Mouse (Mus musculus) frontal cortex, postnatal 14 days (tissue): Measurements from ENCODE around the gene Cog5.

Experiments
- DNase-seq, 2 experiments: peaks; one replicate each; pipeline ENCODE4 v3.0.0; 2022; ENCODE audit warnings: low spot score in 2 of 2

Cog5 gene

DNA sequence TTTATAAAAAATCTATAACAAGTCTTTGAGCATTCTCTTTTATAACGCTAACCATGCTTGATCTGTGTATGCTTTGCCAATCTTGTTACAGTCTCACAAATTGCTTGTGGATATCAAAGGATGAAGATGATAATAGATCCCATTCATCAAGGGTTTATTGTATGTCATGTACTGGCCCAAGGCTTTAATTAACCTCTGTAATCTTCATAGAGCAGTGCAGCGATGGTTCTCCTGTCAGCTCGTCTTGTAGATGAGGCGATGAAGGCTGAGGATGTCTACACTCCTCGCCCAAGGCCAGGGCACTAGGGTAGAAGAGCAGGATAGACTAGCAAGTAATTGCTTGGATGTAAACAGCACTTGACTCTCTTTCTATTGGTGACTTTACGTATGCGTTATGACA is 164.9 kb downstream of the Cog5 start:
- DNase-seq = no peak

DNA sequence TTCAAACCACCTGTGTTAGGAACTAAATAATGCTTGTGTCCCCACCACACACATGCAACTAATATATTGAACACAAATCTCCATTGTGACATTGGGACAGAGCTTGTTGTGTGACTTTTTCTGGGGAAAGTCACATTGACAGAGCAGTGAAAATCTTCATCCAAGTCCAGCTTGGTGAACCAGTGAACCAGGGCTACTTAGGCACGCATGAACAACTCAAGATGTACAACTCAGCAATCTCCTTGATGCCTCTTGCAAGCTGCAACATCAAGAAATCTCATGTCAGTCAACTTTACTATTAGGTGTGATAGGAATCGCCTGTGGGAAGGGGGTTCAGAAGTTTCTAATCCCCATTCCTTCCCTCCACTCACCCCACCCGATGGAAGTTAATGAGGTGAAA is 169.0 kb downstream of the Cog5 start:
- DNase-seq = no peak

DNA sequence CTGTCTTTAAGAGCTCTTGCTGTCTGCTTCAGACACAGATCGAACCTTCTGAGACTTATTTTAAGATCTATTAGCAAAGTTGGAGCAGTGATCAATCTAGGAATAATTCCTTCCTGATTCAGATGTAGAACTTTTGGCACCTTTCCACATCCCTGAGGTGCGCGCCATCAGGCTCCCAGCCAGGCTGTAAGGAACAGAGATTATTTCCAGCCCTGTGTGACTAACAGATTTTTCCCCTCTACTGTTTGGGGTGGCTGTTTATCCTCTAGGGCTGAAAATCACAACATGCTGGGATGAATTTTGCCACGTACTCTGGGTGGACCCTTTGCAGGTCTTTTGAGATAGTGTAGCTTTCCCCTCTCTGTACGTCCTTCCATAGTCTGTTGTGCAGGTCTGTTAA is 170.2 kb downstream of the Cog5 start:
- no peak for DNase-seq

DNA sequence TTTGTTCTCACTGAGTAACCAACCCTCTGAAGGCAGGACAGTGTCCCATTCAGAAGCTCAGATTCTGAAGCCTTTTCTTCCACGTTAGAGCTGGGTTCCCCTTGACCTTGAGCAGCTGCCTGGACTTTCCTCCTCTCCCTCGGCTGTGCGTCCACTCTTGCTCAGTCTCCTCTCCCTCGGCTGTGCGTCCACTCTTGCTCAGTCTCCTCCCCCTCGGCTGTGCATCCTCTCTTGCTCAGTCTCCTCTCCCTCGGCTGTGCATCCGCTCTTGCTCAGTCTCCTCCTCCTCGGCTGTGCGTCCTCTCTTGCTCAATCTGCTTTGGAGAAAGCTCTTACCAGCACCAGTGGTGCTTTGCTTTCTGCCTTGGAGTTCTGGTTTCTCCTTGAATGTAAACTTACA is 171.2 kb downstream of the Cog5 start:
- DNase-seq = no peak

DNA sequence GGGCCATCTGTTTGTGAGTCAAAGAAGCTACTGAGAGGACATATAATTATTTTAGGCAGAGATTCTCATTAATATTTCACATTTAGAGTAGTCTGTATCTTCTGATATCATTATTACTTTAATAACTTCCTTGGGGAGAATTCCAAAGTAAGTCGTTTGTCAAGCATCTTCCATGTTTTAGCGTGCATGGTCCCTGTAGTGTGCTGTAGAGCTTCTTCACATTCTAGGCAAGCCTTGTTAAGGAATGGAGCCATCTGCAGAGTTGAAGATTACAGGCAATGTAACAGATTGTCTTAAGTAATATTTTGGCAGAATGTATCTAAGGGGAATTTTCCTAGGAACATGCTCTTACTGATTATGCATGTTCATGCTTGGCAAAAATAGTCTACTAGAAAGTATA is 171.8 kb downstream of the Cog5 start:
- no peak for DNase-seq

DNA sequence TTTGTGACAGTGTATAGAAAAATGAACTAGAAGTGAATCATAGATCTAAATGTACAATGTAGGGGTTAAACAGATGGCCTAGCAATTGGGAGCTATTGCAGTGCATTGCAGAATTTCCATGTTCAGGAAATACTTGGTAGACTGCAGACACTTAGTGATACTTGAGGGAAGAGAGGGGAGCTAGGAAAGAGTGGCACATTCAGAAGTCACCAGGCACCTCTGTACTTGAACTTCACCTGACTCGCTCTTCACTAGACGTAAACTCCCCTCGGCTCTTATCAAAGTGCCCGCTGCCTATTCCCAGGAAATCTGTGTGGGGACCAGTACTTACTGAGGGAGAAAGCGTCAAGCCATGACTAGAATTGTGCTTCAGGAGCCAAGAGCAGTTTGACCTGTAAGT is 180.8 kb downstream of the Cog5 start:
- DNase-seq = no peak

DNA sequence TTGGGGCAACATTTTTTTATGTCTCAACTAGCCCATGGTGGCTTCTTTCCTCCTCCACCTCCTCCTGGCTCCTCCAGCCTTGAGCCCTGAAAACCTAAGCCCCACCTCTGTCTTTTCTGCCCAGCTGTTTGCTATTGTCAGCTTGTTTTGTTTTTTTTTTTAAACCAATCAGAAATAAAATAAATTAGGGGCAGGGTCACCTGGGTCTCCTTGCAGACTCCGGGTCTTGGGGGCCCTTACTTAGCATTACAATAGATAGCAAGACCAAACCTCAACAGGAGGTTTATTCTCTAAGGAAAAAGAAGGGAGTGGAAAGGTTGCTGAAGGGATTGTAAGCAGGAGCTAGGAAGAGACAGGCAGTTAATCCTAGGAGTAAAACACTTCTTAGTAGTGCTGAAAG is 181.5 kb downstream of the Cog5 start:
- no peak for DNase-seq

DNA sequence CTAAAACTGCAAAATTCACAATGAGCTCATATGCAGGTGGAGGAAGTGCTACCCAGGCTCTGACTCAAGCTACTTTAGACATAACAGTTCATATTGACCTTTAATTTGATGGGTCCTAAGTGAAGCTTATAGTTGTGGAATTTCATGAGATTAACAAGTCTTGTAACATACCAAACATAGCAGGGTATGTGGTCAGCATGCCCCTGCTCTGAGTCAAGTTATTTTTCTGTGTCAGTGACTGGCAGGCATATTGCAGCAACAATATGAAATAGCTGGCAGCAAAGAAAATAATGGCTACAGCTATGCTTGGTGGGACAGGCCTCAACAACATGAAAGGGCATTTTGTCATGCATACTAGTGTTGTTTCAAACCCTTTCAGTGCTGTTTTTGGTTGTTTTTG is 183.9 kb downstream of the Cog5 start:
- DNase-seq = no peak

DNA sequence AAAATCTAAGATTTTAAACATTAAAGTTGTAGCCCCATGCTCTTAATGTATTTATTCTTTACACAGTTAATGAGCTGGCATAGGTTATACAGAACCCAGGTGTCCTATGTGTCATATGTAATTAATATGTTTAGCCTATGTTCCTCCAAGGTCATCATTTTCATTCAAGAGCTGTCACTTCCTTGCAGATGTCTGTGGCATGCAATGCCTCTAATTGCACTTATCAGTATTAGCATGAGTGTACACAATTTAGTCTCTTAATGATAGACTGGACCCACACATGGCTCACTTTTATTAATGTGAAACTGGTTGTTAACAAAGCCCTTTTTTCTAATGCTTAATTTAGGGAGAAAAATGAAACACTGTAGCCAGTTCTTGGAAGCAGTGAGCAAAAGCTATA is 184.6 kb downstream of the Cog5 start:
- DNase-seq = no peak

DNA sequence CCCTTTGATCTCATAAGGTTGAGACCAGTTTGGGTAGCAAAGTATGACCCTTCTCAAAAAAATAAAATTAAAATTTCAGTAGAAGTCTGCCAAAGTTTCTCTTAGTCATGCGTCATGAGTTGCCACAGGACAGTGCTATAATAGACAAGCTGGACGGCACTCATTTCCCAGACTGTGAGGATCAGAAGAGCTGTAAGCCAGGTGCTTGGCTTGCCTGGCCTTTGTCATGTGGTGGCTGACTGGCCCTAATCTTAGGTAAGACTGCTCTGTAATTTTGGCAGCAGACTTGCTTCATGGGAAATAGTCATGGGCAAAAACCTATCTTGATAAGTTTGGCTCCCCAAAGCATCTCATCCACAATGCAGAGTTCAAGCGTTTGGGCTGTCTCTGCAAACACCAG is 191.4 kb downstream of the Cog5 start:
- DNase-seq = no peak

DNA sequence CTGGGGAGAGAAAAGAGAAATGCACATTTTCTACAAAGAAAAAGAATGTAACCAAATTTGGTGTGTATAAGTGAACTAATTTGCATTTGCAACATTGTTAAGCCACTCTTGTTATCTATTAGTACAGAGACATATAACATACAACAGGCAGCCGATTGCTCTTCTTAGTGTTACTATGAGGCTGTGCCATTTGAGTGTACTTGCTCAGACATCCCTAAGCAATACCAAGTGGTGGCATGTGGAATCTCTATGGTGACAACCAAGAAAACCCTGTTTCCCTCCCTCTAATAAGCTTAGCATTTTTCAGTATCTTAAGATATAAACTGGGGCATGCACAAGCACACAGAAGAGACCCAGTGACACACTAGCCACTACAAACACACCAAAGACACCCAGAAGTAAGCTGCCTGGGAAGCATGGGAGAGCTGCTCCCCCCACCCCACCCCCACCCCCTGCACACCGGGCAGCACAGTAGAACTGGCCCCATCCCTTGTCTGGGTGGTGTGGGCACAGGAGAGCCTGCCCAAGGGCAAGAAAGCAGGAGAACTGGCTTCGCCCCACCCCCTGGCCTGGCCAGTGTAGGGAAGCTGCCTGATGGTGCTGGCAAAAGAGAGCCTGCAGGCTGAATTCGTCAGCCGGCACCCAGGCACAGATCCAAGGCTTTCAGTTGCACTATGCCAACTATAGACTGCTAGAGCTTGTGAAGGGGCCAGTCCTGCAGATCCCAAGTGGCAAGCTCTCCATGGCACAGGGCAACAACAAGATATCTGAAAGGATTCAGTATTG is 194.2 kb downstream of the Cog5 start:
- DNase-seq = peak; percentile 18 to 35

DNA sequence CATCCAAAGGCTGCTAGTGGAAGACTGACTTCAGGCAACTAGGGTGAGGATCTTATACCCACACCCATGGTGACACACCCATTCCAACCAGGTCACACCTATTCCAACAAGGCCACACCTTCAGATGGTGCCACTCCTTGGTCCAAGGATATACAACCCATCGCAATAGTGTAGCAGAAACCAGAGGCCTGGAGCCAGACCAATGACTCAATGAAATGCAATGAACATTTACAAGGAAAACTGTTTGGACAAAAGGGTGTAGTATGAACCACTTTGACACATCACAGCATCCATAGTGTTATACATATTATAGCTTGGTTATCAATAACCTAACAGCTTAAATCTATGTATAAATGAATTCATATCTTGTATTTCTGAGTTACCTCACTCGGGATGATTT is 194.9 kb downstream of the Cog5 start:
- DNase-seq = no peak

DNA sequence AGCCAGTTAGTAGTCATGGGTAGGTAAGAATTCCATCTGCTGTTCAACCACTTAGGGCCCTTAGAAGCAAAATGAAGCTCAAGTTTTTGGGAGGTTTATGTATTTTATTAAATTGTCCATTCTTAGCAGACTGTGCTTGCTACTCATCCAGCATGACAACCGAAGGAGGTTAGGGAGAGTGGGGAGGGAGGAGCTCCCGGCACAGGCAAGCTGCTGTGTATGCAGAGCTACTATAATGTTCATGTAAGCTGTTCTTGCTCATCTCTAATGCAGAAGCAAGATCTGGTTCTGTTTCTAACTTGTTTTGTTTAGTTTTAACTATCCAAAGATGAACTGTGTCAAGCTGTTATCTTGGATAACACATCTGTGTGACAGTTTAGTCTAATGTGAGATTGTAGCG is 199.4 kb downstream of the Cog5 start:
- no peak for DNase-seq

DNA sequence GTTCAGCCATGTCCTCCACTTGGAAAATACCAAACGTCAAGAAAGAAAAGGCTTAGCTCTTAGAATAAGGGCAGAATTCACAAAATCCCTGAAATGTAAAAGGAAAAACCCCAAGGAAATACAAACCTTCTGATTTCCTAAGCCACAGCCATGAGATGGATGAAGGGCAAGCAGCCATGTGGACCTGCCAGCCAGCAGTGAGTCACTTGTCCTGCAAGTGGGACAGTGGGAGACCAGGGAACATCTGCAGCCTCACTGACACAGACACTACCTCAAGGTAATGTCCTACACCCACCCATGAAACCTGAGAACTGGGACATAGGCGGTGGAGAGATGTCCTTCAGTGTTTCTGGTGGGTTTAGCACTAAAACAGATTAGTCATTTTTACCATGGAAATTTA is 200.1 kb downstream of the Cog5 start:
- DNase-seq = no peak

DNA sequence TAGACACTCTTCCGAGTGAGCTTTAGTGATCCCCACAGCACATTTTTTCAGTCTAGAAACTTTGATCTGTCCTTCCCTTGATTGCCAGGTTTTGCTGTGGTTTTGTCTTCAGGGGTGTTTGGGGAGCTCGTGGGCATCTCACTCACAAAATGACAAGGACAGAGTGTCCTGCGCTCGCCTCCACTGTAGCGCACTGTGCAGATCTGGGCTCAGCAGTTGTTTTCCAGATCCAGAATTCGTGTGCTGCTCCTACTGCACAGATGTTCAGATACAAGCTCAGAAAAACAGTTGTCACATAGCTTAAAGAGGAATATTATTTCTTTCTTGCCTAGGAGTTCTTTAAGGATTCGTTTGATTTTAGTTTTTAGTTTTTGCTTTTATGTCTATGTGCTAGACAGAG is 203.1 kb downstream of the Cog5 start:
- DNase-seq = no peak

DNA sequence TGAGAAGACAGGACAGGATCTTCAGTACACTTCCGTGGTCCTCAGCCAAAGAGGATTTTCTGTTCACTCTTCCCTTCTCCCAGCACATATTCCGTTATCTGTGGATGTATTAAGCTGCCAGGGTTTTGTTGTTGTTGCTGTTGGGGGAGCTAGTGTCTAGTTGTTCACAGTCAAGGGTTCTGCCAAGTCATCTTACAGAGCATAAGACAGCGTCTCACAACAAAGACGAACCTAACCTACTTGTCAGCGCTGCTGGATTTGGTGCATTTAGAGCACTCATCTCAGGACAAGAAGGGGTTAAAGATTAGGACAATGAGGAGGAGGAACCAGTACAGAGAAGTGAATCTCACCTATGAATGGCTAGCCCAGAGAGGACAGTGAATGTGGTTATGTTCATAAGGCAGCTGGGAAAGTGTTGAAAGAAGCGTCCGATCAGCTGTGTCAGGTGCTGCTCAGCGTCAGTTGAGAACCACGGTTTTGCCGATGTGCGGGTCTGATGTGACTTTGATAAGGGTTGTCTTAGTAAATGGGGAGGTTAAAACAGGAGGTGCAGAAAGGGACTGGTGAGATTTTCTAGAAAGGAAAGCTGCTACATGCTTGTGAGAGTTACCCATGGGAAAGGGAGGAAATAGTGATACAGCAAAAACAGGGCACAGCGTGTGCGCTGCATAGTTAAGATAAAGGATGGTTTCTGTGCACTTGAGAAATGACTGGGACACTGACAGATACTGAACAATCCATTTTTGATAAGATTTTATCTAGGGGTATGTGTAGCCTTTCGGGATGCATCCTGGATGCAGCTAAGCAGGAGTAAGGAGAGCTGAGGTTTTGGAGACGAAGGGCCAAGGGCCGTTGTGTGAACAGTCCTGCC is 208.2 kb downstream of the Cog5 start:
- no peak for DNase-seq

DNA sequence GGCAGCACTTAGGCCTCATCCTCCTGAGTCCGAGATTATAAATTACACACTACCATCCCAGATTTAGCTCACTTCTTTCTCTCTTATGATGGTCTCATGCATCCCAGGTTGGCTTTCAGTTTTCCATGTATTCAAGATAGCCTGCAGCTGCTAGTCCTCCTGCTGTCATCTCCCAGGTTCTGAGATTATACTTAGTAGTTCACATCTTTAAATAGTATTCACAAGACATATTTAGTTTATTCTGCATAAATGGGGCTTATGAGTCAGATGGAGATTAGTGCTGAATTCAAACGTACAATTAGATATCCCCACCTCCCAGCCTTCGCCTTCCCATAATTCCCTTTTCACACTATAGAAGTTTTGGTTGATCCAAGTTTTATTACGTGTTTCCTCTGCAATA is 222.1 kb downstream of the Cog5 start:
- no peak for DNase-seq

DNA sequence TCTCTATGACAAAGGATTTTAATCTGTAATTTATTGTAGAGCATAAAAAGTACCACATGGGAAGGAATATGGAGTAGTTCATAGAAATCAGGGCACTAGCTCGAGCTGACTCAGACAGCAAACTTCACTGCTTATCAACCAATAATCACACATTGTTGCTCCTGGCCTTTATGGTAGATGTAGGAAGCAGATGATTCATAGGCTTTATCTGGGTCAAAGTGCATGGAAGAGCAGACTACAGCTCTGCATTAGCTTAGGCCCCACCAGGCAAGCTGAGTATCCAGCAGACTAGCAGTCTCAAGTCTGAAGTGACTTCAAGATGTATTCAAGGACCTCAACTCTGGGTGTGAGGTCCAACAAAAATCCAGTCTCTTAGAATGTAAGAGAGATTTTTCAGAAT is 228.1 kb downstream of the Cog5 start:
- DNase-seq = no peak

DNA sequence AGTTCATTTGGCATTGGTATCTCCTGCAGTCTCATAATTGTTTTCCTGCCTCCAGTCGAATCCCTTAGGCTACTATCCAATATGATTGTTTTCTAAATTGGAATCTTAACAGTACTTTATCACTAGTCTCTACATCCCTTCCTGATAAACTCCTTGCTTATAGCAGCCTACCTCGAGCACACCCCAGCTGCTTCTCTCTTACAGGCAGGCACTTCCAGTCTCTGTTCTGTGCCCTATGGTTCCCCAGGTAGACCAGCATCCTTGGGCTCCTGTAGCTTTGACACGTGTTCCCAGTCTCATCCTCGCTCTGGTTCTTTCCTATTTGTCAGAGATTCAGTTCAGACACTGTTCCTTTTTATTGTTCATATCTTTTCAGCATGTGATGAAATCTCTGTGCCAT is 229.7 kb downstream of the Cog5 start:
- DNase-seq = no peak

DNA sequence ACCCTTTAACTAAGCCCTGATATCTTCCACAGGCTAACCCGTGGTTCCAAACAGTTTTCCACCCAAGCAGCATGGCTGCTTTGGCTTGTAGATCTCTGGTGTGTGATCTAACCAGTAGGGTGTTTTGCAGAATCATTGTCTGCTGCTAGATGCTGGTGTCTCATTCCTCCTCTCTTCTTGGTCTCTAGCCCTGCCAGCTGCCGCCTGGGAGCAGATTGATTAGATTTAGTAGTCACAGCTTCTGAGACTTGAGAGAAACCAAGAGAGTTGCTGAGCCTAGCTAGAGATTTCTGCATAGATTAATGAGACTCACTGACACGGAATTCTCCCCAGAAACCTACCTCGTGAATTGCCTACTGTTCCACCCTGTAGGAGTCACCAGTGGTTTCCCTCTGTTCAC is 230.4 kb downstream of the Cog5 start:
- no peak for DNase-seq

DNA sequence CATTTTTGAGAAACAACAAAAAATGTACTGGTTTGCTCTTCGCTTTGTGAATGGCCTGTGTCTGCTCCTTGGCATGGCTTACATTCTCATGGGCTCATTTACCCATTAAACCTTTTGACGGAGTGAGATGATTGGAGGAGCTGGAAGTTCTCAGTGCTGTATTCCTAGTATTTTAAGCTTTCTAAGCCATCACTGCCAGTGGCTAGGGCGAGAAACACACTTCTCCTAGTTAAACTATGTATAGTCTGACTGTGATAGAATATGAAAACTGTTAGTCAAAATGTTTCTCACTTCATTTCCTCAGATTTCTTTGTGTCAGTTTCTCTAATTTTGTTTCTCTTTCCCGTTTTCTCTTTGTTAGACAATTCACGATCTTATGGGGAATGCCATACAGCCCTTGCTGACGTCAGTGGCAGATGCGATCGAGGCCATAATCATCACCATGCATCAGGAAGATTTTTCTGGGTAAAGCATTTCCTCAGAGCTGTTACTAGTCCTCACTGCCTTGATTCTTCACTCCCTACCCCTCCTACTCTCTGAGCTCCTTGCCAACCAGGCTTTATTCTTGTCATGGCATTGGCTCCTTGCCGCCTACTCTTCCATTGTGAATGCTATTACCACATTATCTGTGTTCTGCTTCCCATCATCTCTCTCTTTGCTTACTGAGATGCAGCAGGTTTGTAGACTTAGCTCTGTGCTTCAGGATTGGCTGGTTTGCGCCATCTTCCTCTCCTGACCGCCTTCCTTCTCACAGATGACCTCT is 231.4 kb downstream of the Cog5 start:
- peak; percentile 43 to 47 for DNase-seq

DNA sequence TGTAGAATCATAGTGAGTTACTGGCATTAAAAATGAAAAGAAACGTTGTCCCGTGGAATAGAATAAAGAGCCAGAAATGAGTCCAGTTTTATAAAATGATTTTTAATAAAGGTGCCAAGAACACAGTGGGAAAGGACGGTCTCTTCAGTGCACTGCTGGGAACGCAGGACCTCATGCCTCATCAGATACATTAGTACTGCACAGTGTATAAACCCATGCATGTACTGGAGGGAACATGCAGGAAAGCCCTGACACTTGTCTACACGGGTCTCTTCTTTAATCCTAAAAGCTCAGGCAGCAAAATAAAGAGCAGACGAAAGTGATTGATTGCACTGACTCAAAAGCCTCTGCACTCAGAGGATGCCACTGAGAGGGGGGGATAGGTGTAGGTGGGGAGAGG is 236.0 kb downstream of the Cog5 start:
- no peak for DNase-seq

DNA sequence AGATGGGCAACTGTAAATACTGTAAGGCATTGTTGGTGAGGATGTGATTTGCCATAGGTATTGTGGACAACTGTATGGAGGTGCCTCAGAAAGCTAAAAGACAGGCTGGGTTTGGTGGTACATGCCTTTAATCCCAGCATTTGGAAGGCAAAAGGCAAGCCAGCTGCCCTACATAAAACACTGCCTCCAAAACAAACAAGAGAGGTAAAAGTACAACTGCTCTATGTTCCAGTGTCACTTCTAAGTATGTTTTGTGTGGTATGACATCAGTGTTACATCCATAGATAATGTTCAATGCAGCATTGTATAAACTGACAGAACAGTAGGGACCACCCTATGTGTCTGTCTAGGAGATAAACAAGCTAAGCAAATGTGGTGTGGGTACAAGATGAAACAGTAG is 237.4 kb downstream of the Cog5 start:
- no peak for DNase-seq
